Mouse (Mus musculus) olfactory bulb, adult 2 months (tissue): ENCODE data around the gene Pnmt. TPM values are rescaled to one million over a fixed set of nuclear protein-coding genes. Genes with fewer than 3 reads are reported as not detected.

Experiments used
- H3K27ac ChIP-seq: fragments of 200-500 bp; 2 replicates; pipeline ENCODE4 v1.5.1; 2012; ENCODE audit warnings: low read depth, low read length; ENCODE audit not compliant: insufficient read depth
- H3K4me1 ChIP-seq: fragments of 200-500 bp; 2 replicates; pipeline ENCODE4 v1.6.1; 2012; ENCODE audit warnings: low read length; ENCODE audit not compliant: control insufficient read depth, insufficient read depth
- H3K4me3 ChIP-seq: fragments of 200-500 bp; 2 replicates; pipeline ENCODE4 v1.5.1; 2012; ENCODE audit warnings: mild to moderate bottlenecking, low read depth, low read length, moderate library complexity; ENCODE audit not compliant: insufficient read depth
- CTCF ChIP-seq: fragments of 200-500 bp; IDR thresholded peaks from 2 replicates; pipeline ENCODE4 v1.5.1; 2012; ENCODE audit warnings: low read depth, mild to moderate bottlenecking, low read length, moderate library complexity; ENCODE audit not compliant: insufficient read depth
- POLR2A ChIP-seq: fragments of 200-500 bp; IDR thresholded peaks from 2 replicates; pipeline ENCODE4 v1.6.1; 2012; ENCODE audit warnings: mild to moderate bottlenecking, low read depth, low read length, moderate library complexity; ENCODE audit not compliant: insufficient read depth
- WGBS: fragments of 180-500 bp; shearing (Covaris S2); methylation state at CpG from one replicate; pipeline ENCODE4 v1.1.7; 2018; 5-methylcytosine and 5-hydroxymethylcytosine counted together
- polyA plus RNA-seq: library from polyadenylated mRNA; stranded (reverse); fragments of >200 nt; gene quantifications from 2 replicates; pipeline ENCODE4 v1.2.4, GENCODE M21; 2012; ENCODE audit warnings: low replicate concordance; ENCODE audit not compliant: missing spikeins, insufficient read depth, insufficient read length

Gene Pnmt
- polyA plus RNA-seq, 1 experiment: not detected

- no peak overlapping the region for H3K27ac ChIP-seq
- 11% methylated on average over 9 of the region's 9 CpGs for WGBS
- no peak for TF ChIP-seq CTCF
- peaks cover 31% of the 10 kb centered on the region for H3K4me1 ChIP-seq
- H3K4me3 ChIP-seq: no peak overlapping the region
Observed at GRCm38 (mm10) chr11:98346168-98346567, 40.1 kb upstream of the Pnmt start.

- no peak overlapping the region for H3K27ac ChIP-seq
- WGBS: 18% methylated on average over 12 of the region's 12 CpGs
Observed at GRCm38 (mm10) chr11:98347385-98348082, 38.7 kb upstream of the Pnmt start.

GRCm38 (mm10) chr11:98348083-98348961 is 37.9 kb upstream of the Pnmt start, which contains the start of gene Ppp1r1b:
TSS of gene Ppp1r1b (plus strand) at chr11:98348404.
- Histone ChIP-seq H3K4me3 (peak within 1 kb of the TSS; percentile 55), H3K27ac (no peak within 1 kb of the TSS), H3K4me1 (peaks cover 26% of the 10 kb centered on the region)
- TF ChIP-seq CTCF (no peak), POLR2A (no peak)
- under 1% methylated on average over 55 of the region's 55 CpGs for WGBS

More at GRCm38 (mm10) chr11:98347385-98348082, 38.7 kb upstream of the Pnmt start:
- H3K4me1 ChIP-seq: peaks cover 26% of the 10 kb centered on the region
- peak overlapping the region; percentile 55; the same call in 1 of the 2 replicates for H3K4me3 ChIP-seq
- no peak for TF ChIP-seq POLR2A
- TF ChIP-seq CTCF: no peak

GRCm38 (mm10) chr11:98349308-98349707 is 36.9 kb upstream of the Pnmt start:
- WGBS: 41% methylated on average over 9 of the region's 9 CpGs
- Histone ChIP-seq H3K4me3 (peak overlapping the region; percentile 55; the same call in 1 of the 2 replicates), H3K4me1 (peaks cover 33% of the 10 kb centered on the region), H3K27ac (no peak overlapping the region)
- no peak for TF ChIP-seq POLR2A
- TF ChIP-seq CTCF: no peak

- H3K27ac ChIP-seq: no peak overlapping the region
- H3K4me1 ChIP-seq: peaks cover 28% of the 10 kb centered on the region
- WGBS: 84% methylated on average over 18 of the region's 18 CpGs
- no peak for TF ChIP-seq CTCF
- no peak for TF ChIP-seq POLR2A
- H3K4me3 ChIP-seq: no peak overlapping the region
Observed at GRCm38 (mm10) chr11:98352272-98352990, 33.8 kb upstream of the Pnmt start.

- H3K4me1 ChIP-seq: peaks cover 18% of the 10 kb centered on the region
- 52% methylated on average over 8 of the region's 8 CpGs for WGBS
- H3K4me3 ChIP-seq: no peak overlapping the region
- no peak for TF ChIP-seq CTCF
- no peak for TF ChIP-seq POLR2A
- H3K27ac ChIP-seq: no peak overlapping the region
Observed at GRCm38 (mm10) chr11:98353651-98354211, 32.5 kb upstream of the Pnmt start.

GRCm38 (mm10) chr11:98354445-98354844 is 31.8 kb upstream of the Pnmt start:
- H3K27ac ChIP-seq: no peak overlapping the region
- H3K4me1 ChIP-seq: peaks cover 14% of the 10 kb centered on the region
- no peak overlapping the region for H3K4me3 ChIP-seq
- 54% methylated on average over 14 of the region's 14 CpGs for WGBS
- TF ChIP-seq CTCF (no peak), POLR2A (no peak)

GRCm38 (mm10) chr11:98355732-98356299 is 30.4 kb upstream of the Pnmt start:
- no peak overlapping the region for H3K27ac ChIP-seq
- 0 out of 2 replicates have a peak, but pooled peaks have one; percentile 40 for TF ChIP-seq CTCF
- no peak for TF ChIP-seq POLR2A
- no peak overlapping the region for H3K4me3 ChIP-seq
- H3K4me1 ChIP-seq: peaks cover 21% of the 10 kb centered on the region
- WGBS: 7% methylated on average over 6 of the region's 6 CpGs
